Mouse (Mus musculus) adrenal gland, adult 10 weeks (tissue): Measurements from ENCODE around the gene Atp6ap1l. TPM values are rescaled to one million over a fixed set of nuclear protein-coding genes. Genes with fewer than 3 reads are reported as not detected.

Experiments
- polyA plus RNA-seq: library from polyadenylated mRNA; stranded (reverse); fragments of 350-450 nt; fragmentation: Illumina TruSeq; extraction: RNeasy Lipid Tissue Mini Kit (QIAGEN cat#74804); gene quantifications from one replicate; pipeline ENCODE4 v1.2.3, GENCODE M21; 2014; ENCODE audit warnings: low read depth, low replicate concordance

Gene Atp6ap1l
- not detected for polyA plus RNA-seq

DNA sequence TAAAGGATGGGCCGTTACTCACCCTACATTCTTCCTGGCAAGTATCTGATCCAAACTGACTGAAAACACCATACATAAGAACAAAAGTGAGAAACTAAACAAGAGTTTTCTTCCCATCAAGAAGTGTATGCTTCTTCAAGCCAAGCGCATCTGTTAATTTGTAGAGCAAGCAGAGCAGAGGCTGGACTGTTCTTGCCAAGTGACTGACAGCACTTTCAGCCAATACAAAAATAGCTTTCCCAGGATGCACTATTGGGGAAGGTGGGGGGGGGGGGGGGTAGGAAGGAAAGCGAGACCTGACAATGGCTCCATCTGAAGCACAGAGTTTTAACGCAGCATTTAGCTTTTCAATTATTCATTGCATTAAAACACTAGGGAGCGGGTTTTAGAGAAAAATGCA is at the start of gene Atp6ap1l:
Gene Atp6ap1l (minus strand): TSS at position 180 of the 400 bp plus-strand sequence.

DNA sequence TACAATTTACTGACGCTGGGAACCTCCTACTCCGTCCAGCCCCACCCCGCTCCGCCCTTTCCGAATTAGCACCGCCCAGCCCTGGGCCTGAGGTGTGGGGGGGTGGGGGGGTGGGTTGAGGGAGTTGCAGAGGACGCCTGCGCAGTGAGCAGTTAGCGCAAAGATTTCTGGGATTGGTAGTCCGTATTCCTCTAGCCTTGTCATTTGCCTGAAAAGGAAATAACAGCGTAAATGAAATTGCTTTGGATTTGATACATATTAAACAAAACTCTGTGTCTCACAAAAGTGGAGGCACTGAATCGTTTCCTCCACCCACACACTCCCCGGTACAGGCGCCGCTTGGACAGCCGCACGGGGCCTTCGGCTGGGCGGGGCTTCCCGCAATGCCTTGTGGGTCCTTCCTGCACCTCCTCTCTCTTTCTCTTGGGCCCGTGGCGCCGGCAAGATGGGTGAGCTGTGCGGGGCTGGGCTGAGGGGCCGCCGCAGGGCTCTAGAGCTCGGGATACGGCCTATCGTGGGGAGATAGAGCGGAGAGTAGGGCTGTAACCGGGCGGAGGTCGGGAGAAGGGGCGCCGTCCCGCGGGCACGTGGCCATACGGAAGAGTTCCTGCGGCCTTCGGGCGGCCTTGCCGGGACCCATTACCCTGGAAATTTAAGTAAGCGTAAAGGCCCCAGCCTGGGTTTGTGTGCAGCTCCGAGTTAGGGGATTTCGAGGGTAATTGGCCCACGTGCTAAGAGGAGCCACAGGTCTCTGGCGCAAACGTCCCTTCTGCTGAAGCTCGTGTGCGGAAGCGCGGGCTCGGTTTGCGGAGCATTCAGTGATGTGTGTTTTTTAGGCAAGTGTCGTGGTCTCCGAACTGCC is 17.8 kb upstream of the Atp6ap1l start, which contains the start of gene Rps23:
Gene Rps23 (plus strand): TSS at position 208 of the 862 bp plus-strand sequence.

Other genes with a start within 250 kb of the Atp6ap1l start
- gene Rps23, start 17.6 kb upstream of the Atp6ap1l start, polyA plus RNA-seq, result 802 TPM